Mouse (Mus musculus) spleen, adult 2 months (tissue): ENCODE measurements around the gene Tmed6.

Experiments used
- CTCF ChIP-seq: fragments of 200-500 bp; IDR thresholded peaks from 2 replicates; pipeline ENCODE4 v1.5.1; 2011; ENCODE audit warnings: mild to moderate bottlenecking, inconsistent platforms; ENCODE audit not compliant: insufficient read depth, insufficient read length, insufficient replicate concordance; ENCODE audit errors: extremely low read depth
- POLR2A ChIP-seq: fragments of 200-500 bp; IDR thresholded peaks from 2 replicates; pipeline ENCODE4 v1.6.1; 2011; ENCODE audit warnings: low read depth, low read length, inconsistent platforms

DNA sequence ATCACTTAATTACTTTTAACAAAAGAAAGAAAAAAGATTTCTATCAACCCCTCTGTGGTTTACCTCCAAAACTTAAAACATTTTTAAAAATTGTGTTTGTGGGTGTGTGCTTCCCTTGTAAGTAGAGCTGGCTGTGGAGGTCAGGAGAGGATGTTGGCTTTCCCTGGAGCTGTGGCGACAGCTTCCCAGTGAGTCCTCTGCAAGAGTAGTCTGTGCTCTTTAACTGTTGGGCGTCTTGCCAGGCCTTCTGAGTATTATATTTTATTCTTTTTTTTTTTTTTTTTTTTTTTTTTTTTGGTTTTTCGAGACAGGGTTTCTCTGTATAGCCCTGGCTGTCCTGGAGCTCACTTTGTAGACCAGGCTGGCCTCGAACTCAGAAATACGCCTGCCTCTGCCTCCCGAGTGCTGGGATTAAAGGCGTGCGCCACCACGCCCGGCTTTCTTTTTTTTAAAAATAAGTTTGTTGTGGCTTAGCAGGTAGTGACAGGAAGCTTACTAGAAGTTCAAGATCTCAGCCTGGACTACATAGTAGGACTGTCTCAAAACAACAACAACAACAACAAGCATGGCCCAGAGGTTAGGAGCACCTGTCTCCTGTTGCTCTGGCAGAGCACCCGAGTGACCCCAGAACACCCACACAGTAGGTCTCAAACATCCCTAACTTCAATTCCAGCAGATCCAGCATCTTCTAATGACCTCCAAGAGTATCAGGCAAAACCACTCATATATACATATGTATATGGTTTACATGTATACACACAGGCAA is 46.1 kb upstream of the Tmed6 start:
- TF ChIP-seq CTCF (no peak), POLR2A (no peak)
